In the genomic region with DNA sequence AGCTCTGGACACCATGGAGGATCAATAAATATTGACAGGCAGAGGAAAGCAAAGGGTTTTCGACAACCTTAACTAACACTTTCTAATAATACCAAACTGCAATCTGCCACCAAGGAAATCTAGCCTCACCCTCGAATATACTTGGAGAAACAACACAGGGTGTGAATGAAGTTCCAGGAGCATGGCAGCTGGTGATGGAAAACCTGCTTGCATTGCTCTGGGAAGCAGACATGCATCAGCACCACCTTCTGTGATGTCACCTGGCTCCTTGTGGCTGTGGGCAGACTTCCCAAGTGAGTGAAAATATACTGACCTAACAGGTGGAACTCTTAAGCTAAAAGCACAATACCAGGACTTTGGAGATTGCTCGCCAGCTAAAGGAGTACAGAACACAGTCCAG, we compare ENCODE assay signal across 9 mouse cellular contexts.
DNase-seq lines count a peak whose midpoint lies in the region; ATAC-seq and TF ChIP-seq lines count a peak whose summit lies in the region.
"Had no signal": no experiment of that assay in that cellular context is flagged by ENCODE, and none has a peak within 500 bp of the region (broad histone marks: within the 10 kb centered on the region; RNA-seq: fewer than 3 reads in every experiment).

No protein-coding gene starts in this region.

- H3K36me3 ChIP-seq in limb, embryonic 10.5 days = no peaks in the 10 kb centered on the region

- H3K27me3 ChIP-seq in limb, embryonic 10.5 days (ENCODE audit: low read depth, poor library complexity, severe bottlenecking) = no peaks in the 10 kb centered on the region

- H3K9me3 ChIP-seq in limb, embryonic 10.5 days (replicated peaks) = no peaks in the 10 kb centered on the region

- H3K4me1 ChIP-seq in limb, embryonic 10.5 days = no peaks in the 10 kb centered on the region

- WGBS in limb, embryonic 10.5 days = 74% methylated on average over 3 of the region's 3 CpGs

- DNase-seq in layer of hippocampus, adult 2 months (ENCODE audit: low spot score in 2 of 2) = peak; percentile 18 to 30
- DNase-seq in layer of hippocampus, postnatal 36 days = no peak
- DNase-seq in cerebellum, postnatal 10 days = peak; percentile 69 to 71
- peak; percentile 15 to 64 for DNase-seq in left cerebral cortex, adult 8-10 months (ENCODE audit: low spot score in 2 of 2)
- DNase-seq in right cerebral cortex, postnatal 14 days = peak; percentile 15
- no peak for DNase-seq in limb, embryonic 10.5 days (ENCODE audit: low spot score)
- DNase-seq: heart, adult 2 months; liver, postnatal 0 days had no signal

- H3K27ac ChIP-seq in layer of hippocampus, adult 2 months = peak overlapping the region; percentile 95
- no peak overlapping the region for H3K27ac ChIP-seq in limb, embryonic 10.5 days
- H3K27ac ChIP-seq: heart, adult 2 months had no signal

- no peak for ATAC-seq in monocyte, adult 5-6 weeks (replicated peaks; ENCODE audit: insufficient number of reproducible peaks, low FRiP score, low TSS enrichment, poor library complexity, severe bottlenecking)
- ATAC-seq: liver, postnatal 0 days had no signal

- no peak overlapping the region for H3K4me3 ChIP-seq in layer of hippocampus, adult 2 months
- H3K4me3 ChIP-seq in limb, embryonic 10.5 days = no peak overlapping the region
- H3K4me3 ChIP-seq: heart, adult 2 months had no signal

- TF ChIP-seq CTCF in layer of hippocampus, adult 2 months (conservative IDR thresholded peaks at IDR 0.05) = no peak

Comparison
In these comparisons a context has a peak if more than half of its experiments do, and no peak if none do; other contexts are left out.
1. DNase-seq: peak in layer of hippocampus, adult 2 months (2 of 2), cerebellum, postnatal 10 days (2 of 2), left cerebral cortex, adult 8-10 months (2 of 2) and right cerebral cortex, postnatal 14 days (single experiment); none in layer of hippocampus, postnatal 36 days (0 of 2) and limb, embryonic 10.5 days (single experiment).